21 mouse cellular contexts compared by ENCODE assay signal in the genomic region with DNA sequence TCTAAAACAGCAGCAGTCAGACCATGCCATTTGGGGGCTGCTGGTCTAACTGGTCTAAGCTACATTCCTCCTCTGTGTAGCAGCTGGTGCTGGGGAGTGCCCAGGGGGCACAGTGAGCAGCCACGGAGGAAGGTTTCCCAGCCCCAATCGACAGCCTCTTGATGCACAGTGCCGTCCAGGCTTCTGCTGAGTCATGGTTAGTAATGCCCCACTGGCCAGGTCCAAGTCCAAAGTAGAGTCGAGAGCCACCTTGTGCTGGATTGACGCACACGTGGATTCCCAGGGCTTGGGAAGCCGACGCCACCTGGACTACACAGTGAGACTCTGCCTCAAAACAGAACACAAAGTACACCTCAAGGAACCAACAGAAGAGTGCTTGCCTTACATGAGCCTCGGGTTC. TPM values are rescaled to one million over a fixed set of nuclear protein-coding genes. Genes with fewer than 3 reads are reported as not detected.
A peak's percentile ranks its signal among the peaks of the same experiment; 100 is the strongest.
DNase-seq lines count a peak whose midpoint lies in the region; ATAC-seq and TF ChIP-seq lines count a peak whose summit lies in the region.
"Had no signal": no experiment of that assay in that cellular context is flagged by ENCODE, and none has a peak within 500 bp of the region (broad histone marks: within the 10 kb centered on the region; RNA-seq: fewer than 3 reads in every experiment).

No protein-coding gene starts in this region.

- H3K79me2 ChIP-seq in liver, adult 2 months (ENCODE audit: control insufficient read depth, insufficient read depth, low read length): no peaks in the 10 kb centered on the region

- H3K4me1 ChIP-seq in liver, adult 2 months (ENCODE audit: control insufficient read depth, insufficient read depth, low read length): peaks cover 11% of the 10 kb centered on the region; the same call in 1 of the 2 replicates
- no peaks in the 10 kb centered on the region for H3K4me1 ChIP-seq in liver, embryonic 11.5 days (replicated peaks; ENCODE audit: control insufficient read depth, insufficient read depth, low read length)
- H3K4me1 ChIP-seq: embryonic facial prominence, embryonic 12.5 days; hindbrain, embryonic 13.5 days; neural tube, embryonic 15.5 days had no signal

- intact Hi-C loops in left cerebral cortex, adult 2 months (cut with DNase I): loop anchor here (10.0 kb wide), 1 partner anchor 528 kb away; no protein-coding TSS in a partner anchor
- intact Hi-C loops in left cerebral cortex, postnatal 14 days (cut with DNase I): no loop called here

- no peak for TF ChIP-seq POLR2A in liver, adult 2 months (IDR thresholded peaks at IDR 0.05; ENCODE audit: extremely low read depth, insufficient read depth, low read length)

- no peaks in the 10 kb centered on the region for H3K27me3 ChIP-seq in liver, adult 2 months (ENCODE audit: control insufficient read depth, insufficient read depth, low read length)
- no peaks in the 10 kb centered on the region for H3K27me3 ChIP-seq in liver, embryonic 11.5 days (replicated peaks; ENCODE audit: control insufficient read depth, insufficient read depth, low read length)
- H3K27me3 ChIP-seq: embryonic facial prominence, embryonic 12.5 days; hindbrain, embryonic 13.5 days; neural tube, embryonic 15.5 days; Patski had no signal

- H3K9ac ChIP-seq in liver, adult 2 months (ENCODE audit: low read depth, low read length): peak overlapping the region; percentile 14
- H3K9ac ChIP-seq in liver, embryonic 11.5 days (ENCODE audit: low read depth, low read length): no peak overlapping the region
- H3K9ac ChIP-seq: embryonic facial prominence, embryonic 12.5 days; hindbrain, embryonic 13.5 days; neural tube, embryonic 15.5 days had no signal

- no peak for TF ChIP-seq CTCF in liver, adult 2 months (IDR thresholded peaks at IDR 0.05; ENCODE audit: low read depth, low read length)
- no peak for TF ChIP-seq CTCF in left cerebral cortex, adult 2 months (IDR thresholded peaks at IDR 0.05)

- DNase-seq in liver, adult 2 months (ENCODE audit: extremely low read depth, low read depth, low spot score): peak; percentile 95
- no peak for DNase-seq in liver, embryonic 11.5 days (ENCODE audit: low spot score)
- peak; percentile 95 for DNase-seq in kidney, adult 9 months
- peak; percentile 79 to 93 for DNase-seq in kidney, postnatal 36 days
- DNase-seq in yolk sac, embryonic 10.5 days (ENCODE audit: low spot score): peak; percentile 78
- DNase-seq in thymus, adult 18-20 months: no peak
- DNase-seq in left cerebral cortex, adult 2 months (ENCODE audit: extremely low spot score in 1 of 2, low spot score in 2 of 2): no peak
- no peak for DNase-seq in left cerebral cortex, postnatal 14 days (ENCODE audit: low spot score in 2 of 2)
- DNase-seq: adrenal gland, postnatal 25 days; B cell, adult 2 months; cerebellum, adult 2 months; gastrocnemius, postnatal 10 days; left cerebral cortex, postnatal 4 days; right cerebral cortex, postnatal 4 days had no signal

- 26% methylated on average over 9 of the region's 9 CpGs for WGBS in liver, adult 2 months
- WGBS in liver, embryonic 11.5 days: 76% methylated on average over 9 of the region's 9 CpGs

- H3K9me3 ChIP-seq in liver, embryonic 11.5 days (ENCODE audit: control insufficient read depth, low read length): no peaks in the 10 kb centered on the region
- H3K9me3 ChIP-seq: embryonic facial prominence, embryonic 12.5 days; hindbrain, embryonic 13.5 days; neural tube, embryonic 15.5 days had no signal

- peak overlapping the region; percentile 74 for H3K27ac ChIP-seq in liver, adult 2 months (replicated peaks; ENCODE audit: insufficient read depth, low read depth, low read length)
- H3K27ac ChIP-seq in liver, embryonic 11.5 days (ENCODE audit: low read depth, low read length): no peak overlapping the region
- no peak overlapping the region for H3K27ac ChIP-seq in left cerebral cortex, adult 2 months
- H3K27ac ChIP-seq: embryonic facial prominence, embryonic 12.5 days; hindbrain, embryonic 13.5 days; macrophage; neural tube, embryonic 15.5 days had no signal

- H3K4me2 ChIP-seq in liver, embryonic 11.5 days: no peak overlapping the region
- H3K4me2 ChIP-seq: embryonic facial prominence, embryonic 12.5 days; hindbrain, embryonic 13.5 days; midbrain, embryonic 11.5 days; neural tube, embryonic 15.5 days had no signal

- H3K4me3 ChIP-seq in liver, adult 2 months (ENCODE audit: insufficient read depth, low read depth, low read length): no peak overlapping the region
- no peak overlapping the region for H3K4me3 ChIP-seq in liver, embryonic 11.5 days (ENCODE audit: low read depth, low read length)
- H3K4me3 ChIP-seq in left cerebral cortex, adult 2 months: no peak overlapping the region
- H3K4me3 ChIP-seq: embryonic facial prominence, embryonic 12.5 days; hindbrain, embryonic 13.5 days; neural tube, embryonic 15.5 days had no signal

- H3K36me3 ChIP-seq in liver, adult 2 months (ENCODE audit: control insufficient read depth, insufficient read depth, low read length): peaks cover 2% of the 10 kb centered on the region; the same call in 1 of the 2 replicates
- no peaks in the 10 kb centered on the region for H3K36me3 ChIP-seq in liver, embryonic 11.5 days (ENCODE audit: control insufficient read depth, insufficient read depth, low read length)
- H3K36me3 ChIP-seq: embryonic facial prominence, embryonic 12.5 days; hindbrain, embryonic 13.5 days; neural tube, embryonic 15.5 days had no signal

- no peak for ATAC-seq in liver, embryonic 11.5 days (replicated peaks; ENCODE audit: low FRiP score)
- ATAC-seq: activated CD4-positive, CD25-positive, alpha-beta regulatory T cell, adult 4 months; Patski had no signal

RNA-seq across cellular contexts. Expression of a gene that starts 21.4 kb away (rescaled TPM):
- 33.0 and 46.4 TPM in 2 replicates for total RNA-seq in liver, adult 2 months (2014; rRNA removed)
- polyA plus RNA-seq in liver, adult 2 months (2012; rRNA removed): 27.0 and 34.9 TPM in 2 replicates
- 11.0 and 11.8 TPM in 2 replicates for polyA plus RNA-seq in liver, embryonic 11.5 days (2014; fragmentation: Nextera tagmentation; extraction: Ambion mirVana)
- 10 to 100 TPM; 16.1 to 19.7 TPM for total RNA-seq in left cerebral cortex, adult 2 months (2021)
- total RNA-seq in left cerebral cortex, postnatal 14 days (2021): 10 to 100 TPM; 21.4 to 22.8 TPM

RNA-seq across cellular contexts. Expression of a gene that starts 46.9 kb away (rescaled TPM):
- 4.8 and 6.0 TPM in 2 replicates for total RNA-seq in liver, adult 2 months (2014; rRNA removed)
- 2.1 and 2.5 TPM in 2 replicates for polyA plus RNA-seq in liver, adult 2 months (2012; rRNA removed)
- 5.4 and 6.0 TPM in 2 replicates for polyA plus RNA-seq in liver, embryonic 11.5 days (2014; fragmentation: Nextera tagmentation; extraction: Ambion mirVana)
- 10 to 100 TPM; 15.5 to 20.0 TPM for total RNA-seq in left cerebral cortex, adult 2 months (2021)
- total RNA-seq in left cerebral cortex, postnatal 14 days (2021): 10 to 100 TPM; 16.9 to 17.7 TPM

Comparison
In these comparisons a context has a peak if more than half of its experiments do, and no peak if none do; other contexts are left out.
1. DNase-seq: peak in liver, adult 2 months (single experiment), kidney, adult 9 months (single experiment), kidney, postnatal 36 days (2 of 2) and yolk sac, embryonic 10.5 days (single experiment); none in liver, embryonic 11.5 days (single experiment), thymus, adult 18-20 months (0 of 2), left cerebral cortex, adult 2 months (0 of 2) and left cerebral cortex, postnatal 14 days (0 of 2).